Mouse (Mus musculus): Measurements from ENCODE around the gene Exoc6b.

GRCm38 (mm10) chr6:84570039-84570438 lies 499.3 kb downstream of the Exoc6b start:
- TF ChIP-seq CTCF (IDR thresholded peaks at IDR 0.05; ENCODE audit: control insufficient read depth, insufficient read depth, insufficient replicate concordance, low read depth, low read length), result no peak
- no peak for TF ChIP-seq POLR2A (IDR thresholded peaks at IDR 0.05; ENCODE audit: control insufficient read depth, low read depth, low read length)

All from testis, adult 2 months (tissue).